Mouse (Mus musculus) limb, embryonic 14.5 days (tissue): ENCODE results near the gene Neu2. TPM values are rescaled to one million over a fixed set of nuclear protein-coding genes. Genes with fewer than 3 reads are reported as not detected.

ENCODE experiments used
- ATAC-seq: fragments of 200-750 bp; cut with Nextera tagmentation; 2 replicates; pipeline ENCODE4 v1.8.0; 2017; ENCODE audit warnings: low read depth, moderate number of reproducible peaks, moderate TSS enrichment; ENCODE audit not compliant: low FRiP score
- DNase-seq: peaks from one replicate; pipeline ENCODE4 v3.0.0-alpha.2; 2015; ENCODE audit warnings: low spot score
- H3K27ac ChIP-seq: fragments of 300-500 bp; sonication (generic); replicated peaks from 2 replicates; pipeline ENCODE4 v1.5.1; 2014; ENCODE audit warnings: low read depth, mild to moderate bottlenecking, low read length, moderate library complexity, mixed read lengths
- H3K27me3 ChIP-seq: fragments of 300-500 bp; sonication (generic); 2 replicates; pipeline ENCODE4 v1.6.1; 2014; ENCODE audit warnings: low read length, mixed read lengths; ENCODE audit not compliant: control insufficient read depth, insufficient read depth
- H3K36me3 ChIP-seq: fragments of 300-500 bp; sonication (generic); 2 replicates; pipeline ENCODE4 v1.6.1; 2014; ENCODE audit warnings: mild to moderate bottlenecking, low read length, moderate library complexity, mixed read lengths; ENCODE audit not compliant: control insufficient read depth, insufficient read depth
- H3K4me1 ChIP-seq: fragments of 300-500 bp; sonication (generic); 2 replicates; pipeline ENCODE4 v1.6.1; 2014; ENCODE audit warnings: antibody characterized with exemption, low read length, mixed read lengths; ENCODE audit not compliant: control insufficient read depth, insufficient read depth
- H3K4me2 ChIP-seq: fragments of 300-500 bp; sonication (generic); replicated peaks from 2 replicates; pipeline ENCODE4 v1.6.1; 2014; ENCODE audit warnings: low read depth, mild to moderate bottlenecking, low read length, moderate library complexity; ENCODE audit not compliant: severe bottlenecking
- H3K4me3 ChIP-seq: fragments of 300-500 bp; sonication (generic); replicated peaks from 2 replicates; pipeline ENCODE4 v1.5.1; 2014; ENCODE audit warnings: low read length
- H3K9ac ChIP-seq: fragments of 300-500 bp; sonication (generic); 2 replicates; pipeline ENCODE4 v1.6.1; 2014; ENCODE audit warnings: mild to moderate bottlenecking, low read depth, low read length, moderate library complexity; ENCODE audit not compliant: severe bottlenecking
- H3K9me3 ChIP-seq: fragments of 300-500 bp; sonication (generic); 2 replicates; pipeline ENCODE4 v1.6.1; 2016; ENCODE audit warnings: low read length; ENCODE audit not compliant: control insufficient read depth
- POLR2A ChIP-seq: fragments of 200-500 bp; IDR thresholded peaks from 2 replicates; pipeline ENCODE4 v1.8.0; 2012; ENCODE audit warnings: inconsistent platforms, mild to moderate bottlenecking, moderate library complexity, borderline replicate concordance; ENCODE audit not compliant: insufficient read depth, insufficient read length; ENCODE audit errors: extremely low read depth
- WGBS: fragments of 180-500 bp; shearing (Covaris S2); extraction: QIAGEN DNeasy Blood & Tissue Kit; methylation state at CpG from one replicate; pipeline ENCODE4 v1.1.7; 2014; 5-methylcytosine and 5-hydroxymethylcytosine counted together
- polyA plus RNA-seq, 2 experiments: library from polyadenylated mRNA; depleted of rRNA in 1 of 2; stranded (reverse) in 1 of 2; unstranded in 1 of 2; fragments of >200 nt; fragmentation: Nextera tagmentation in 1 of 2; extraction: Ambion mirVana in 1 of 2; gene quantifications; 2 replicates each; pipeline versions ENCODE4 v1.2.1 to v1.2.3; 2012 to 2014

Neu2 gene
- polyA plus RNA-seq, 2 experiments = 0.04 TPM; not detected in 1

- H3K9ac ChIP-seq = no peak overlapping the region
- H3K27ac ChIP-seq = no peak overlapping the region
- no peak for ATAC-seq
- peak overlapping the region; percentile 100 for H3K4me2 ChIP-seq
- peaks cover 4% of the 10 kb centered on the region for H3K4me1 ChIP-seq
- H3K27me3 ChIP-seq = peaks cover 41% of the 10 kb centered on the region
- no peak for TF ChIP-seq POLR2A
- 12% methylated on average over 5 of the region's 5 CpGs for WGBS
- DNase-seq = no peak
- H3K36me3 ChIP-seq = no peaks in the 10 kb centered on the region
- H3K9me3 ChIP-seq = no peaks in the 10 kb centered on the region
- peak overlapping the region; percentile 65; the same call in 1 of the 2 replicates for H3K4me3 ChIP-seq
Observed at GRCm38 (mm10) chr1:87510845-87511244, 1.2 kb downstream of the Neu2 start.

- no peaks in the 10 kb centered on the region for H3K36me3 ChIP-seq
- no peak overlapping the region for H3K4me2 ChIP-seq
- H3K4me3 ChIP-seq = no peak overlapping the region
- no peak for ATAC-seq
- H3K4me1 ChIP-seq = no peaks in the 10 kb centered on the region
- no peak for DNase-seq
- H3K9ac ChIP-seq = 0 out of 2 replicates have a peak overlapping the region, but pooled peaks have one; percentile 0
- no peaks in the 10 kb centered on the region for H3K9me3 ChIP-seq
- TF ChIP-seq POLR2A = no peak
- no peaks in the 10 kb centered on the region for H3K27me3 ChIP-seq
- no peak overlapping the region for H3K27ac ChIP-seq
Observed at GRCm38 (mm10) chr1:87520467-87520866, 10.8 kb downstream of the Neu2 start.

- Histone ChIP-seq H3K4me2 (no peak overlapping the region), H3K27me3 (no peaks in the 10 kb centered on the region), H3K9ac (no peak overlapping the region), H3K27ac (no peak overlapping the region), H3K4me3 (no peak overlapping the region), H3K36me3 (no peaks in the 10 kb centered on the region), H3K4me1 (no peaks in the 10 kb centered on the region), H3K9me3 (no peaks in the 10 kb centered on the region)
- WGBS = 61% methylated on average over 1 of the region's 1 CpGs
- TF ChIP-seq POLR2A = no peak
- no peak for DNase-seq
- no peak for ATAC-seq
Observed at GRCm38 (mm10) chr1:87521523-87521922, 11.8 kb downstream of the Neu2 start.

GRCm38 (mm10) chr1:87525041-87525440, 15.4 kb downstream of the Neu2 start:
- no peak for DNase-seq
- Histone ChIP-seq H3K9ac (no peak overlapping the region), H3K4me2 (no peak overlapping the region), H3K27me3 (no peaks in the 10 kb centered on the region), H3K4me3 (no peak overlapping the region), H3K27ac (no peak overlapping the region), H3K9me3 (no peaks in the 10 kb centered on the region), H3K36me3 (no peaks in the 10 kb centered on the region), H3K4me1 (no peaks in the 10 kb centered on the region)
- TF ChIP-seq POLR2A = no peak
- 91% methylated on average over 7 of the region's 7 CpGs for WGBS
- no peak for ATAC-seq

GRCm38 (mm10) chr1:87527191-87527590, 17.5 kb downstream of the Neu2 start:
- Histone ChIP-seq H3K27ac (no peak overlapping the region), H3K27me3 (no peaks in the 10 kb centered on the region), H3K4me2 (no peak overlapping the region), H3K36me3 (no peaks in the 10 kb centered on the region), H3K4me3 (no peak overlapping the region), H3K9ac (no peak overlapping the region), H3K9me3 (no peaks in the 10 kb centered on the region), H3K4me1 (no peaks in the 10 kb centered on the region)
- DNase-seq = no peak
- 75% methylated on average over 9 of the region's 9 CpGs for WGBS
- TF ChIP-seq POLR2A = no peak
- no peak for ATAC-seq

GRCm38 (mm10) chr1:87532346-87532745, 22.7 kb downstream of the Neu2 start:
- DNase-seq = no peak
- Histone ChIP-seq H3K27ac (no peak overlapping the region), H3K9ac (no peak overlapping the region), H3K4me1 (no peaks in the 10 kb centered on the region), H3K4me3 (no peak overlapping the region), H3K27me3 (no peaks in the 10 kb centered on the region), H3K36me3 (no peaks in the 10 kb centered on the region), H3K4me2 (no peak overlapping the region), H3K9me3 (no peaks in the 10 kb centered on the region)
- no peak for ATAC-seq
- no peak for TF ChIP-seq POLR2A
- 83% methylated on average over 4 of the region's 4 CpGs for WGBS
